Mouse (Mus musculus) G1E (cell line): ENCODE data around the gene Cep162.

Experiments used
- CTCF ChIP-seq: IDR thresholded peaks from 2 replicates; pipeline ENCODE4 v1.5.1; 2012; ENCODE audit warnings: low read depth, low read length, inconsistent platforms, mixed read lengths
- GATA1 ChIP-seq: IDR thresholded peaks from 2 replicates; pipeline ENCODE4 v1.6.1; 2012; ENCODE audit warnings: borderline replicate concordance, low read length, inconsistent platforms, mixed read lengths
- GATA2 ChIP-seq: IDR thresholded peaks from 2 replicates; pipeline ENCODE4 v1.6.1; 2012; ENCODE audit warnings: low read depth, low read length, inconsistent platforms, borderline replicate concordance
- POLR2AphosphoS5 ChIP-seq: IDR thresholded peaks from 2 replicates; pipeline ENCODE4 v1.6.1; 2012; ENCODE audit warnings: low read depth, low read length, inconsistent platforms; ENCODE audit not compliant: insufficient replicate concordance
- TAL1 ChIP-seq: conservative IDR thresholded peaks from 2 replicates; pipeline ENCODE4 v1.6.1; 2012; ENCODE audit warnings: low read depth, low read length, inconsistent platforms, mixed read lengths

- TF ChIP-seq CTCF, result no peak
- TF ChIP-seq GATA1, result no peak
- TF ChIP-seq TAL1, result no peak
- no peak for TF ChIP-seq GATA2
- no peak for TF ChIP-seq POLR2AphosphoS5
Observed at GRCm38 (mm10) chr9:87297522-87297921, 42.2 kb upstream of the Cep162 start.
